Mouse (Mus musculus) heart, embryonic 14.5 days (tissue): ENCODE measurements at regions not wholly inside any gene's neighbourhood (a gene's known extent, or its start where the extent isn't known, plus 50 kb on each side); places are given as distances from the start of the nearest gene placed in this dataset.

ENCODE experiments used
- ATAC-seq: fragments of 200-750 bp; cut with Nextera tagmentation; 2 replicates; pipeline ENCODE4 v1.8.0; 2017; ENCODE audit warnings: low read depth, moderate TSS enrichment; ENCODE audit not compliant: insufficient number of reproducible peaks, insufficient read depth, low FRiP score
- H3K27ac ChIP-seq, 2 experiments: fragments of 200-500 bp in 1 of 2; fragments of 300-500 bp in 1 of 2; sonication (generic) in 1 of 2; replicated peaks in 1 of 2; 2 replicates each; pipeline ENCODE4 v1.5.1; 2012 to 2014; ENCODE audit warnings: low read depth in 2 of 2, low read length in 2 of 2, control low read depth in 1 of 2, mild to moderate bottlenecking in 1 of 2, mixed read lengths in 1 of 2; ENCODE audit not compliant: control insufficient read depth in 1 of 2, insufficient read depth in 1 of 2
- H3K27me3 ChIP-seq: fragments of 300-500 bp; sonication (generic); 2 replicates; pipeline ENCODE4 v1.6.1; 2014; ENCODE audit warnings: mild to moderate bottlenecking, low read length, control low read depth; ENCODE audit not compliant: control insufficient read depth, insufficient read depth
- H3K36me3 ChIP-seq: fragments of 300-500 bp; sonication (generic); 2 replicates; pipeline ENCODE4 v1.6.1; 2014; ENCODE audit warnings: mild to moderate bottlenecking, control low read depth, low read length, mixed read lengths; ENCODE audit not compliant: control insufficient read depth, insufficient read depth
- H3K4me1 ChIP-seq, 2 experiments: fragments of 200-500 bp in 1 of 2; fragments of 300-500 bp in 1 of 2; sonication (generic) in 1 of 2; 2 replicates each; pipeline ENCODE4 v1.6.1; 2012 to 2014; ENCODE audit warnings: low read length in 2 of 2, control low read depth in 1 of 2, mixed read lengths in 1 of 2; ENCODE audit not compliant: control insufficient read depth in 2 of 2, insufficient read depth in 2 of 2
- H3K4me2 ChIP-seq: fragments of 300-500 bp; sonication (generic); 2 replicates; pipeline ENCODE4 v1.6.1; 2014; ENCODE audit warnings: mild to moderate bottlenecking, low read length
- H3K4me3 ChIP-seq, 2 experiments: fragments of 200-500 bp in 1 of 2; fragments of 300-500 bp in 1 of 2; sonication (generic) in 1 of 2; 2 replicates each; pipeline ENCODE4 v1.5.1; 2012 to 2014; ENCODE audit warnings: low read length in 2 of 2, mild to moderate bottlenecking in 2 of 2, control low read depth in 1 of 2, low read depth in 1 of 2, moderate library complexity in 1 of 2; ENCODE audit not compliant: control insufficient read depth in 1 of 2, insufficient read depth in 1 of 2
- H3K9ac ChIP-seq: fragments of 300-500 bp; sonication (generic); 2 replicates; pipeline ENCODE4 v1.6.1; 2014; ENCODE audit warnings: mild to moderate bottlenecking, low read length
- H3K9me3 ChIP-seq: fragments of 300-500 bp; sonication (generic); 2 replicates; pipeline ENCODE4 v1.6.1; 2016; ENCODE audit warnings: low read length, control low read depth; ENCODE audit not compliant: control insufficient read depth
- WGBS: fragments of 180-500 bp; shearing (Covaris S2); extraction: QIAGEN DNeasy Blood & Tissue Kit; methylation state at CpG from one replicate; pipeline ENCODE4 v1.1.7; 2014; 5-methylcytosine and 5-hydroxymethylcytosine counted together

- Histone ChIP-seq H3K4me3 (no peak overlapping the region), H3K4me1 (no peaks in the 10 kb centered on the region), H3K9ac (no peak overlapping the region), H3K27ac (no peak overlapping the region), H3K36me3 (no peaks in the 10 kb centered on the region), H3K27me3 (peaks cover 3% of the 10 kb centered on the region; the same call in 1 of the 2 replicates), H3K4me2 (no peak overlapping the region), H3K9me3 (peaks cover 5% of the 10 kb centered on the region; the same call in 1 of the 2 replicates)
- WGBS: 44% methylated on average over 5 of the region's 5 CpGs
- no peak for ATAC-seq
These were observed 177.6 kb downstream of the Tle3 start for GRCm38 (mm10) chr9:61549692-61550241.

GRCm38 (mm10) chr9:61537316-61538189 is 165.4 kb downstream of the Tle3 start:
- no peak for ATAC-seq
- H3K4me2 ChIP-seq: no peak overlapping the region
- WGBS: 10% methylated on average over 18 of the region's 22 CpGs

GRCm38 (mm10) chr9:61533237-61533636 is 161.1 kb downstream of the Tle3 start:
- Histone ChIP-seq H3K4me3 (no peak overlapping the region), H3K36me3 (no peaks in the 10 kb centered on the region), H3K27ac (no peak overlapping the region), H3K4me1 (no peaks in the 10 kb centered on the region; a peak in 1 of 4 replicates), H3K27me3 (peaks cover 17% of the 10 kb centered on the region; the same call in 1 of the 2 replicates), H3K9ac (no peak overlapping the region), H3K9me3 (no peaks in the 10 kb centered on the region), H3K4me2 (no peak overlapping the region)
- no peak for ATAC-seq
- WGBS: 64% methylated on average over 9 of the region's 9 CpGs

More at GRCm38 (mm10) chr9:61537316-61538189, 165.4 kb downstream of the Tle3 start:
- H3K27me3 ChIP-seq: peaks cover 15% of the 10 kb centered on the region; the same call in 1 of the 2 replicates
- no peak overlapping the region for H3K27ac ChIP-seq
- no peaks in the 10 kb centered on the region for H3K36me3 ChIP-seq
- peaks cover 5% of the 10 kb centered on the region; the same call in 1 of the 2 replicates for H3K9me3 ChIP-seq
- no peak overlapping the region for H3K4me3 ChIP-seq
- no peak overlapping the region for H3K9ac ChIP-seq
- no peaks in the 10 kb centered on the region for H3K4me1 ChIP-seq

GRCm38 (mm10) chr9:61530263-61531045 is 158.3 kb downstream of the Tle3 start:
- H3K4me2 ChIP-seq: no peak overlapping the region
- H3K4me1 ChIP-seq: peaks cover 0 to 2% of the 10 kb centered on the region in 2 experiments; a peak in 1 of 4 replicates
- H3K36me3 ChIP-seq: no peaks in the 10 kb centered on the region
- no peak for ATAC-seq
- H3K9me3 ChIP-seq: no peaks in the 10 kb centered on the region
- 77% methylated on average over 4 of the region's 4 CpGs for WGBS
- no peak overlapping the region for H3K4me3 ChIP-seq
- no peak overlapping the region for H3K27ac ChIP-seq
- no peak overlapping the region for H3K9ac ChIP-seq
- peaks cover 8% of the 10 kb centered on the region; the same call in 1 of the 2 replicates for H3K27me3 ChIP-seq

GRCm38 (mm10) chr9:61528286-61528865 is 156.2 kb downstream of the Tle3 start:
- Histone ChIP-seq H3K36me3 (no peaks in the 10 kb centered on the region), H3K4me3 (no peak overlapping the region), H3K4me2 (no peak overlapping the region), H3K4me1 (peaks cover 0 to 2% of the 10 kb centered on the region in 2 experiments; a peak in 1 of 4 replicates), H3K9ac (no peak overlapping the region), H3K9me3 (no peaks in the 10 kb centered on the region), H3K27ac (no peak overlapping the region), H3K27me3 (peaks cover 8% of the 10 kb centered on the region; the same call in 1 of the 2 replicates)
- WGBS: 68% methylated on average over 12 of the region's 12 CpGs
- no peak for ATAC-seq

- Histone ChIP-seq H3K27me3 (peaks cover 8% of the 10 kb centered on the region; the same call in 1 of the 2 replicates), H3K27ac (no peak overlapping the region), H3K36me3 (no peaks in the 10 kb centered on the region), H3K4me2 (no peak overlapping the region), H3K4me3 (no peak overlapping the region), H3K9ac (no peak overlapping the region), H3K9me3 (peaks cover 5% of the 10 kb centered on the region; the same call in 1 of the 2 replicates), H3K4me1 (peaks cover 0 to 2% of the 10 kb centered on the region in 2 experiments; a peak in 1 of 4 replicates)
- 52% methylated on average over 5 of the region's 5 CpGs for WGBS
- ATAC-seq: no peak
These were observed 155.4 kb downstream of the Tle3 start for GRCm38 (mm10) chr9:61527491-61528056.

GRCm38 (mm10) chr9:61520136-61520535 is 148.0 kb downstream of the Tle3 start:
- H3K4me2 ChIP-seq: no peak overlapping the region
- no peaks in the 10 kb centered on the region for H3K4me1 ChIP-seq
- H3K9ac ChIP-seq: no peak overlapping the region
- H3K36me3 ChIP-seq: no peaks in the 10 kb centered on the region
- H3K27me3 ChIP-seq: no peaks in the 10 kb centered on the region
- H3K9me3 ChIP-seq: peaks cover 7% of the 10 kb centered on the region; the same call in 1 of the 2 replicates
- no peak for ATAC-seq
- H3K27ac ChIP-seq: no peak overlapping the region
- 79% methylated on average over 5 of the region's 5 CpGs for WGBS
- no peak overlapping the region for H3K4me3 ChIP-seq
